Mouse (Mus musculus) cerebellum, adult 2 months (tissue): Measurements from ENCODE around the gene Gpr62.

Source experiments
- CTCF ChIP-seq: fragments of 200-500 bp; IDR thresholded peaks from 2 replicates; pipeline ENCODE4 v1.5.1; 2011; ENCODE audit warnings: low read depth, mild to moderate bottlenecking, control low read depth, low read length, moderate library complexity, borderline replicate concordance; ENCODE audit not compliant: insufficient read depth
- POLR2A ChIP-seq: fragments of 200-500 bp; IDR thresholded peaks from 2 replicates; pipeline ENCODE4 v1.6.1; 2011; ENCODE audit warnings: low read length, control low read depth, borderline replicate concordance; ENCODE audit not compliant: insufficient read depth

DNA sequence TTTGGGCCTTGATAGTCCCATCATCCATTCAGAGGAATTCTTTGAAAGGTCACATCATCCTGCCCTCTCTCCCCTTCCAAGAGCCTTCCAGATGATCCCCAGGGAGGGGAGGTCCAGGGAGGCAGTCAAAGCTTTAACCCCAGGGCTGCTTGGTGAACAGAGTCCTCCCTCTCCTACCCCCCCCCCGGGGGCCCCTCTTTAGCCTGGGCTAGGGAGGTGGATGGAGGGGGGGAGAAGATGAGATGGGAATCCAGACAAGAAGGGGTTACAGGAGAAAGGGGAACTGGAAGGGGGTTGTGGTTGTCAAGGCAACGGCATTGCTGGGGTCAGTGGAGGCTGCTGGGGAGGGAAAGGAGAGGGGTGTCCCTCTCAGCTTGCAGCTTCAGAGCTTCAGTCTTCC lies 45.1 kb downstream of the Gpr62 start:
- TF ChIP-seq POLR2A, result no peak
- TF ChIP-seq CTCF, result no peak
